ENCODE assay signal across 8 mouse cellular contexts in genomic region chrX:48278103-48278502, GRCm38 (mm10). TPM values are rescaled to one million over a fixed set of nuclear protein-coding genes. Genes with fewer than 3 reads are reported as not detected.
DNase-seq lines count a peak whose midpoint lies in the region; ATAC-seq and TF ChIP-seq lines count a peak whose summit lies in the region.

No protein-coding gene starts in this region.

- dilution Hi-C loops in CH12.LX (cut with MboI; ENCODE audit: extremely low pct_ligation_motif_present, extremely low pct_unique_long_range_greater_than_20kb, low sequenced_read_pairs), result no loop called here

- peak; percentile 67 for TF ChIP-seq RAD21 in CH12.LX (IDR thresholded peaks at IDR 0.05; ENCODE audit: low read depth, low read length)

- H3K27me3 ChIP-seq in hindbrain, embryonic 10.5 days (ENCODE audit: insufficient read depth, poor library complexity, severe bottlenecking), result no peaks in the 10 kb centered on the region
- H3K27me3 ChIP-seq in hindbrain, embryonic 16.5 days (replicated peaks; ENCODE audit: control insufficient read depth, insufficient read depth, low read length), result no peaks in the 10 kb centered on the region
- no peaks in the 10 kb centered on the region for H3K27me3 ChIP-seq in CH12.LX (replicated peaks)

- no peaks in the 10 kb centered on the region for H3K9me3 ChIP-seq in hindbrain, embryonic 10.5 days
- H3K9me3 ChIP-seq in hindbrain, embryonic 16.5 days (ENCODE audit: control insufficient read depth, low read length), result no peaks in the 10 kb centered on the region
- H3K9me3 ChIP-seq in CH12.LX (replicated peaks; ENCODE audit: low read length), result no peaks in the 10 kb centered on the region

- H3K9ac ChIP-seq in hindbrain, embryonic 16.5 days (ENCODE audit: low read depth, low read length), result no peak overlapping the region
- H3K9ac ChIP-seq in CH12.LX (ENCODE audit: insufficient read depth, low read depth), result no peak overlapping the region

- peaks cover 61% of the 10 kb centered on the region for H3K36me3 ChIP-seq in hindbrain, embryonic 10.5 days
- H3K36me3 ChIP-seq in hindbrain, embryonic 16.5 days (ENCODE audit: control insufficient read depth, insufficient read depth, low read length), result peaks cover 3% of the 10 kb centered on the region
- peaks cover 32 to 84% of the 10 kb centered on the region in 2 experiments for H3K36me3 ChIP-seq in CH12.LX (replicated peaks in 1 of 2; ENCODE audit: control insufficient read depth in 1 of 2, insufficient read depth in 1 of 2, low read length in 1 of 2)

- no peak overlapping the region for H3K4me2 ChIP-seq in hindbrain, embryonic 16.5 days (ENCODE audit: low read length)
- no peak overlapping the region for H3K4me2 ChIP-seq in CH12.LX (ENCODE audit: insufficient read depth, low read depth, poor library complexity, severe bottlenecking)

- no peaks in the 10 kb centered on the region; the same call in 1 of the 2 replicates for H3K79me2 ChIP-seq in CH12.LX (replicated peaks; ENCODE audit: control insufficient read depth, extremely low read depth, insufficient read depth, poor library complexity, severe bottlenecking)

- in situ Hi-C loops in CH12.LX (cut with MboI; ENCODE audit: low pct_ligation_motif_present, low pct_unique_long_range_greater_than_20kb, low sequenced_read_pairs), result loop anchor here (10.0 kb wide), 1 partner anchor 127 kb away; no protein-coding TSS in a partner anchor

- peak; percentile 4 for DNase-seq in hindbrain, embryonic 10.5 days (ENCODE audit: low spot score)
- DNase-seq in 3T3-L1 (ENCODE audit: low read depth, low spot score) (peak; percentile 55), CH12.LX (ENCODE audit: extremely low read depth) (peak; percentile 42)
- DNase-seq in embryo, embryonic 10.5 days (ENCODE audit: low spot score), result peak; percentile 74
- DNase-seq in kidney, postnatal 4 days, result peak; percentile 9 to 52
- peak; percentile 74 for DNase-seq in retina, embryonic 14.5 days (ENCODE audit: low spot score)
- DNase-seq in right cerebral cortex, postnatal 25 days, result no peak

- no peaks in the 10 kb centered on the region for H3K4me1 ChIP-seq in hindbrain, embryonic 10.5 days (replicated peaks)
- H3K4me1 ChIP-seq in hindbrain, embryonic 16.5 days (ENCODE audit: control insufficient read depth, insufficient read depth, low read depth, low read length), result no peaks in the 10 kb centered on the region
- no peaks in the 10 kb centered on the region for H3K4me1 ChIP-seq in CH12.LX (ENCODE audit: control insufficient read depth in 1 of 2, insufficient read depth in 2 of 2)

- 38% methylated on average over 3 of the region's 3 CpGs for WGBS in hindbrain, embryonic 10.5 days
- 41% methylated on average over 3 of the region's 3 CpGs for WGBS in hindbrain, embryonic 16.5 days

- TF ChIP-seq POLR2A in CH12.LX (IDR thresholded peaks at IDR 0.05; ENCODE audit: low read depth, low read length), result no peak

- TF ChIP-seq CTCF in CH12.LX (conservative IDR thresholded peaks at IDR 0.05 in 1 of 2, IDR thresholded peaks at IDR 0.05 in 1 of 2; ENCODE audit: low read depth in 2 of 2, low read length in 2 of 2), result peak; percentile 34 to 70; a peak in 3 of 4 replicates

- no peak overlapping the region for H3K27ac ChIP-seq in hindbrain, embryonic 10.5 days
- H3K27ac ChIP-seq in hindbrain, embryonic 16.5 days (ENCODE audit: low read depth, low read length), result no peak overlapping the region
- no peak overlapping the region for H3K27ac ChIP-seq in CH12.LX (ENCODE audit: insufficient read depth, low read depth)

- no peak for TF ChIP-seq EP300 in CH12.LX (IDR thresholded peaks at IDR 0.05; ENCODE audit: low read length)

- no peak for ATAC-seq in hindbrain, embryonic 16.5 days

- H3K4me3 ChIP-seq in hindbrain, embryonic 10.5 days, result no peak overlapping the region
- no peak overlapping the region for H3K4me3 ChIP-seq in hindbrain, embryonic 16.5 days (ENCODE audit: low read length)
- no peak overlapping the region for H3K4me3 ChIP-seq in CH12.LX (replicated peaks in 1 of 3; ENCODE audit: low read depth in 2 of 3, low read length in 2 of 3, poor library complexity in 1 of 3)

TF ChIP-seq in CH12.LX, 34 proteins besides CTCF, POLR2A, EP300 and RAD21:
- TF ChIP-seq JUN (IDR thresholded peaks at IDR 0.05; ENCODE audit: insufficient read depth, low read depth, low read length) (no peak), ZKSCAN1 (IDR thresholded peaks at IDR 0.05; ENCODE audit: borderline replicate concordance, low read depth, low read length) (no peak), USF2 (conservative IDR thresholded peaks at IDR 0.05; ENCODE audit: low read depth, low read length) (no peak), MYC (IDR thresholded peaks at IDR 0.05; ENCODE audit: low read depth, low read length) (no peak), ZMIZ1 (IDR thresholded peaks at IDR 0.05; ENCODE audit: low read depth, low read length) (no peak), MAFK (IDR thresholded peaks at IDR 0.05; ENCODE audit: insufficient replicate concordance, low read length) (0 out of 2 replicates have a peak, but pooled peaks have one; percentile 18), ZC3H11A (IDR thresholded peaks at IDR 0.05; ENCODE audit: low read depth, low read length) (no peak), JUND (conservative IDR thresholded peaks at IDR 0.05; ENCODE audit: low read depth, low read length) (no peak), ELF1 (IDR thresholded peaks at IDR 0.05; ENCODE audit: low read depth, low read length) (no peak), USF1 (IDR thresholded peaks at IDR 0.05; ENCODE audit: low read depth, low read length) (no peak), BHLHE40 (IDR thresholded peaks at IDR 0.05; ENCODE audit: low read depth, low read length) (no peak), MAX (IDR thresholded peaks at IDR 0.05; ENCODE audit: low read length) (no peak), SMC3 (IDR thresholded peaks at IDR 0.05; ENCODE audit: low read depth, low read length) (peak; percentile 47)
TF ChIP-seq in CH12.LX: peak in this region for 2.

RNA-seq across cellular contexts. Expression of gene Utp14a, which starts 21.4 kb away (rescaled TPM):
- 14.5 and 20.0 TPM in 2 replicates for polyA plus RNA-seq in hindbrain, embryonic 10.5 days (2016; fragmentation: Nextera tagmentation; extraction: Ambion mirVana)
- 11.8 and 13.2 TPM in 2 replicates for polyA plus RNA-seq in hindbrain, embryonic 16.5 days (2015; fragmentation: Nextera tagmentation; extraction: Ambion mirVana)
- 29.3 and 36.2 TPM in 2 replicates for total RNA-seq in CH12.LX (2012; rRNA removed)
- 44.2 and 52.9 TPM in 2 replicates for total RNA-seq in CH12.LX (2014; rRNA removed)
- polyA plus RNA-seq in CH12.LX (2012; ENCODE audit: insufficient read length, low read depth), result 48.7 and 53.8 TPM in 2 replicates
